Comparison of ENCODE assay signal across 8 mouse cellular contexts in the genomic region with DNA sequence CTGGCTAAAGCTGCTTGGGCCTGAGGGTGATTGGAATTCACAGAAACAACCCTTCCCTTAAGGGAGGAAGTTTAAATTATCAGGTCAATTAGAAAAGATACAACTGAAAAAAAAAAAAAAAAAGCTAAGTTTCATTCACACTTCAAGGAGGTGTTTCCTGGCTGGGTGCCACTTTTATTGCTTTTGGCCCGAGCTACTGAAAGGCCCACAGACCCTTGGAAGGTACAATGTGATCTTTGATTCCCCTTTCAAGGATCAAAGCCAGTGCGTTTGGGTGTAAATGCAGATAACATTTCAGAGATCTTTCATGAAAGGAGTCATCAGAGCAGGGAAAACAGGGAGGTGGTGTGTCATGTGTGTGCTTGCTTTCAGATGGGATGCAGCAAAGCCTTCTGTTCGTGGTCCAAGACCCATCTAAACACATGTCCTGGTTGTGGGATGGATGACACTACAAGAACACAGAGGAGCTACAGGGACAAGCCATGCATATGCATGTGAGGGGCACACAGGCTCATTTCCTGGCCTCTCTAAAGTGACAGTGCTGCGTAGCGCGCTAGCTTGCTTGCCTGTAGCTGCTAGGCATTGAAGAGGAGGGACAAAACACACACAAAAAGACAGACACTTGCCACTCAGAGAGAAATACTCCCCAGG. TPM values are rescaled to one million over a fixed set of nuclear protein-coding genes. Genes with fewer than 3 reads are reported as not detected.
DNase-seq lines count a peak whose midpoint lies in the region; ATAC-seq and TF ChIP-seq lines count a peak whose summit lies in the region.

No protein-coding gene starts in this region.

- peak overlapping the region; percentile 83 for H3K27ac ChIP-seq in intestine, embryonic 15.5 days
- H3K27ac ChIP-seq in liver, postnatal 0 days (ENCODE audit: low read depth) = peak overlapping the region; percentile 90
- H3K27ac ChIP-seq in stomach, postnatal 0 days (replicated peaks) = peak overlapping the region; percentile 74

- H3K36me3 ChIP-seq in intestine, embryonic 15.5 days = peaks cover 7% of the 10 kb centered on the region
- H3K36me3 ChIP-seq in liver, postnatal 0 days (replicated peaks; ENCODE audit: insufficient read depth, low read length) = no peaks in the 10 kb centered on the region; the same call in 1 of the 2 replicates
- no peaks in the 10 kb centered on the region for H3K36me3 ChIP-seq in stomach, postnatal 0 days (ENCODE audit: control insufficient read depth, insufficient read depth, low read length)

- peak overlapping the region; percentile 78 for H3K9ac ChIP-seq in intestine, embryonic 15.5 days
- H3K9ac ChIP-seq in liver, postnatal 0 days (replicated peaks) = peak overlapping the region; percentile 76
- H3K9ac ChIP-seq in stomach, postnatal 0 days (ENCODE audit: low read length) = peak overlapping the region; percentile 80

- TF ChIP-seq CTCF in liver, postnatal 0 days (IDR thresholded peaks at IDR 0.05; ENCODE audit: low read depth) = no peak
- no peak for TF ChIP-seq CTCF in stomach, postnatal 0 days (IDR thresholded peaks at IDR 0.05; ENCODE audit: low read depth)

- H3K4me3 ChIP-seq in intestine, embryonic 15.5 days (replicated peaks) = peak overlapping the region; percentile 81
- H3K4me3 ChIP-seq in liver, postnatal 0 days (ENCODE audit: low read depth, low read length) = peak overlapping the region; percentile 67
- peak overlapping the region; percentile 76 for H3K4me3 ChIP-seq in stomach, postnatal 0 days (ENCODE audit: low read depth, low read length)

- no peak for TF ChIP-seq EP300 in liver, postnatal 0 days (IDR thresholded peaks at IDR 0.05; ENCODE audit: low read depth)
- TF ChIP-seq EP300 in stomach, postnatal 0 days (optimal IDR thresholded peaks at IDR 0.05) = no peak

- H3K4me2 ChIP-seq in intestine, embryonic 15.5 days (replicated peaks) = peak overlapping the region; percentile 89
- peak overlapping the region; percentile 92 for H3K4me2 ChIP-seq in liver, postnatal 0 days (ENCODE audit: low read depth, low read length)
- peak overlapping the region; percentile 98 for H3K4me2 ChIP-seq in stomach, postnatal 0 days (replicated peaks; ENCODE audit: low read depth)

- peak; percentile 24 to 55 for DNase-seq in left cerebral cortex, adult 8-10 months (ENCODE audit: low spot score in 2 of 2)
- no peak for DNase-seq in left cerebral cortex, adult 18-20 months (ENCODE audit: low spot score in 2 of 2)
- DNase-seq in liver, postnatal 0 days = no peak
- DNase-seq in stomach, postnatal 0 days (ENCODE audit: low spot score) = no peak
- no peak for DNase-seq in spleen, postnatal 4 days (ENCODE audit: low spot score in 2 of 2)

- 8% methylated on average over 6 of the region's 6 CpGs for WGBS in intestine, embryonic 15.5 days
- 6% methylated on average over 6 of the region's 6 CpGs for WGBS in liver, postnatal 0 days (ENCODE audit: insufficient replicate concordance)
- WGBS in stomach, postnatal 0 days = 10% methylated on average over 6 of the region's 6 CpGs

- H3K4me1 ChIP-seq in intestine, embryonic 15.5 days (replicated peaks) = peaks cover 7% of the 10 kb centered on the region
- H3K4me1 ChIP-seq in liver, postnatal 0 days (ENCODE audit: insufficient read depth) = peaks cover 10% of the 10 kb centered on the region
- no peaks in the 10 kb centered on the region for H3K4me1 ChIP-seq in stomach, postnatal 0 days (replicated peaks; ENCODE audit: control insufficient read depth, insufficient read depth)

- ATAC-seq in activated CD4-positive, CD25-positive, alpha-beta regulatory T cell, adult 4 months = peak; percentile 58
- peak; percentile 58 for ATAC-seq in erythroid progenitor cell, adult 5-6 weeks (replicated peaks; ENCODE audit: low FRiP score, poor library complexity, severe bottlenecking)
- peak; percentile 70 for ATAC-seq in intestine, embryonic 15.5 days
- ATAC-seq in liver, postnatal 0 days = peak; percentile 52
- ATAC-seq in stomach, postnatal 0 days (ENCODE audit: low FRiP score, low TSS enrichment) = peak; percentile 38

- H3K9me3 ChIP-seq in intestine, embryonic 15.5 days = no peaks in the 10 kb centered on the region
- H3K9me3 ChIP-seq in liver, postnatal 0 days (ENCODE audit: low read length) = no peaks in the 10 kb centered on the region
- no peaks in the 10 kb centered on the region for H3K9me3 ChIP-seq in stomach, postnatal 0 days (ENCODE audit: control insufficient read depth, low read length)

- no peaks in the 10 kb centered on the region for H3K27me3 ChIP-seq in intestine, embryonic 15.5 days (replicated peaks)
- no peaks in the 10 kb centered on the region for H3K27me3 ChIP-seq in liver, postnatal 0 days (ENCODE audit: insufficient read depth, low read length)
- no peaks in the 10 kb centered on the region for H3K27me3 ChIP-seq in stomach, postnatal 0 days (ENCODE audit: control insufficient read depth, insufficient read depth, low read length)

RNA-seq across cellular contexts. Expression of a gene that starts 0.5 kb away (rescaled TPM):
- total RNA-seq in left cerebral cortex, adult 8-10 months (2022) = 1 to 10 TPM; 4.9 to 5.7 (median 5.3) TPM
- total RNA-seq in left cerebral cortex, adult 18-20 months (2021) = 1 to 10 TPM; 6.2 to 7.1 TPM
- 10 to 100 TPM; 11.4 to 11.9 TPM for polyA plus RNA-seq in activated CD4-positive, CD25-positive, alpha-beta regulatory T cell, adult 4 months (2017; shearing (Covaris generic))
- 17.2 and 18.7 TPM in 2 replicates for total RNA-seq in erythroid progenitor cell, adult 5-6 weeks (2015; ENCODE audit: low replicate concordance)
- 1.2 TPM in 1 of 2 replicates, not detected in the other for total RNA-seq in erythroid progenitor cell, adult 5-6 weeks (2017; ENCODE audit: low replicate concordance)
- 13.8 and 14.0 TPM in 2 replicates for polyA plus RNA-seq in intestine, embryonic 15.5 days (2015; fragmentation: Nextera tagmentation; extraction: Ambion mirVana)
- 3.9 and 5.1 TPM in 2 replicates for polyA plus RNA-seq in liver, postnatal 0 days (2015; fragmentation: Nextera tagmentation; extraction: Ambion mirVana)
- 8.3 and 9.0 TPM in 2 replicates for polyA plus RNA-seq in stomach, postnatal 0 days (2015; fragmentation: Nextera tagmentation; extraction: Ambion mirVana)

RNA-seq across cellular contexts. Expression of a gene that starts 0.7 kb away (rescaled TPM):
- total RNA-seq in left cerebral cortex, adult 8-10 months (2022) = 1 to 10 TPM; 6.4 to 7.8 (median 7.6) TPM
- 1 to 10 TPM; 6.4 to 9.7 TPM for total RNA-seq in left cerebral cortex, adult 18-20 months (2021)
- 1 to 10 TPM; 1.4 to 2.6 TPM for polyA plus RNA-seq in activated CD4-positive, CD25-positive, alpha-beta regulatory T cell, adult 4 months (2017; shearing (Covaris generic))
- 2.9 and 5.0 TPM in 2 replicates for total RNA-seq in erythroid progenitor cell, adult 5-6 weeks (2015; ENCODE audit: low replicate concordance)
- 1.0 and 3.0 TPM in 2 replicates for total RNA-seq in erythroid progenitor cell, adult 5-6 weeks (2017; ENCODE audit: low replicate concordance)
- polyA plus RNA-seq in intestine, embryonic 15.5 days (2015; fragmentation: Nextera tagmentation; extraction: Ambion mirVana) = 3.2 and 3.4 TPM in 2 replicates
- polyA plus RNA-seq in liver, postnatal 0 days (2015; fragmentation: Nextera tagmentation; extraction: Ambion mirVana) = 0.57 and 0.59 TPM in 2 replicates
- polyA plus RNA-seq in stomach, postnatal 0 days (2015; fragmentation: Nextera tagmentation; extraction: Ambion mirVana) = 0.74 and 1.1 TPM in 2 replicates

Comparison
In these comparisons a context has a peak if more than half of its experiments do, and no peak if none do; other contexts are left out.
1. DNase-seq: peak in left cerebral cortex, adult 8-10 months (2 of 2); none in left cerebral cortex, adult 18-20 months (0 of 2), liver, postnatal 0 days (single experiment), stomach, postnatal 0 days (single experiment) and spleen, postnatal 4 days (0 of 2).
2. Peak in every context shown above with its lines, with median percentiles within 50 percentile points of each other: ATAC-seq, H3K27ac ChIP-seq, H3K4me2 ChIP-seq, H3K4me3 ChIP-seq and H3K9ac ChIP-seq.